Mouse (Mus musculus) midbrain, embryonic 10.5 days (tissue): ENCODE measurements around the gene Pde4d. TPM values are rescaled to one million over a fixed set of nuclear protein-coding genes. Genes with fewer than 3 reads are reported as not detected.

Experiments used
- DNase-seq: peaks from one replicate; pipeline ENCODE4 v3.0.0-alpha.2; 2017; ENCODE audit warnings: low spot score
- H3K27ac ChIP-seq: fragments of 300-500 bp; sonication (generic); replicated peaks from 2 replicates; pipeline ENCODE4 v1.5.1; 2016; ENCODE audit warnings: mild to moderate bottlenecking
- H3K27me3 ChIP-seq: fragments of 300-500 bp; sonication (generic); 2 replicates; pipeline ENCODE4 v1.6.1; 2016; ENCODE audit warnings: low read depth, mild to moderate bottlenecking; ENCODE audit not compliant: poor library complexity, severe bottlenecking
- H3K36me3 ChIP-seq: fragments of 300-500 bp; sonication (generic); 2 replicates; pipeline ENCODE4 v1.6.1; 2016; ENCODE audit warnings: mild to moderate bottlenecking, moderate library complexity
- H3K4me1 ChIP-seq: fragments of 300-500 bp; sonication (generic); 2 replicates; pipeline ENCODE4 v1.6.1; 2016
- H3K4me3 ChIP-seq: fragments of 300-500 bp; sonication (generic); 2 replicates; pipeline ENCODE4 v1.5.1; 2016; ENCODE audit warnings: mild to moderate bottlenecking, moderate library complexity
- H3K9me3 ChIP-seq: fragments of 300-500 bp; sonication (generic); replicated peaks from 2 replicates; pipeline ENCODE4 v1.6.1; 2016; ENCODE audit warnings: mild to moderate bottlenecking
- WGBS: fragments of 180-500 bp; shearing (Covaris S2); methylation state at CpG from one replicate; pipeline ENCODE4 v1.1.7; 2016; 5-methylcytosine and 5-hydroxymethylcytosine counted together
- polyA plus RNA-seq: library from polyadenylated mRNA; unstranded; fragments of >200 nt; fragmentation: Nextera tagmentation; extraction: Ambion mirVana; gene quantifications from 2 replicates; pipeline ENCODE4 v1.2.1, GENCODE M21; 2016

The Pde4d gene
- polyA plus RNA-seq, 1 experiment from 2014 or later: 10.8 TPM

GRCm38 (mm10) chr13:109729612-109730011 lies 1279.9 kb downstream of the Pde4d start:
- H3K4me3 ChIP-seq: no peak overlapping the region
- 92% methylated on average over 4 of the region's 4 CpGs for WGBS
- no peak overlapping the region for H3K27ac ChIP-seq
- no peaks in the 10 kb centered on the region for H3K27me3 ChIP-seq
- H3K4me1 ChIP-seq: peaks cover 6% of the 10 kb centered on the region
- no peaks in the 10 kb centered on the region for H3K9me3 ChIP-seq
- H3K36me3 ChIP-seq: no peaks in the 10 kb centered on the region
- DNase-seq: no peak

- 87% methylated on average over 5 of the region's 5 CpGs for WGBS
- no peaks in the 10 kb centered on the region for H3K9me3 ChIP-seq
- peaks cover 6% of the 10 kb centered on the region for H3K4me1 ChIP-seq
Observed at GRCm38 (mm10) chr13:109732655-109733376, 1283.1 kb downstream of the Pde4d start.

GRCm38 (mm10) chr13:109736290-109737078 lies 1286.7 kb downstream of the Pde4d start:
- Histone ChIP-seq H3K4me3 (no peak overlapping the region), H3K36me3 (no peaks in the 10 kb centered on the region), H3K27me3 (no peaks in the 10 kb centered on the region), H3K9me3 (no peaks in the 10 kb centered on the region), H3K27ac (no peak overlapping the region), H3K4me1 (peaks cover 6% of the 10 kb centered on the region)
- WGBS: 60% methylated on average over 8 of the region's 8 CpGs
- DNase-seq: no peak

More at GRCm38 (mm10) chr13:109732655-109733376, 1283.1 kb downstream of the Pde4d start:
- no peaks in the 10 kb centered on the region for H3K27me3 ChIP-seq
- no peak overlapping the region for H3K27ac ChIP-seq
- H3K4me3 ChIP-seq: no peak overlapping the region
- no peak for DNase-seq
- no peaks in the 10 kb centered on the region for H3K36me3 ChIP-seq

DNA sequence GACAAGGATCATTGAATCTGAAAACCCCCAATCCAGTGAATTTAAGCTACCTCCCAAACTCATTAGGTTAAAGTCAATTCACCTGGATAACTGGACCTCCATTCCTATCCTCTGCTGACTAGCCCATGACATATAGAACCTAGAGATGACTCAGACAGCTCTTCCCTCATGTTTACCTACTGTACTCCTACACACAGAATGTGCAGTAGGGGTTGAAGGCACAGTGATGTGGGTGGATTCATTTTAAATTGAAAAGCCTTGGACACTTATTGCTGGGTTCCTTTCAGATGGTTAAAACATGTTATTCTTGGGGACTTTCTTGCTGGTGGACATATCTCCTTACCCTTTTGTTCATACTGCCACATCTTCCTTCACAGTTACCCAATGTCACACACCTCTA lies 1296.7 kb downstream of the Pde4d start:
- Histone ChIP-seq H3K27ac (no peak overlapping the region), H3K27me3 (no peaks in the 10 kb centered on the region), H3K4me1 (no peaks in the 10 kb centered on the region; the same call in 1 of the 2 replicates), H3K9me3 (no peaks in the 10 kb centered on the region), H3K4me3 (no peak overlapping the region), H3K36me3 (no peaks in the 10 kb centered on the region)
- no peak for DNase-seq

DNA sequence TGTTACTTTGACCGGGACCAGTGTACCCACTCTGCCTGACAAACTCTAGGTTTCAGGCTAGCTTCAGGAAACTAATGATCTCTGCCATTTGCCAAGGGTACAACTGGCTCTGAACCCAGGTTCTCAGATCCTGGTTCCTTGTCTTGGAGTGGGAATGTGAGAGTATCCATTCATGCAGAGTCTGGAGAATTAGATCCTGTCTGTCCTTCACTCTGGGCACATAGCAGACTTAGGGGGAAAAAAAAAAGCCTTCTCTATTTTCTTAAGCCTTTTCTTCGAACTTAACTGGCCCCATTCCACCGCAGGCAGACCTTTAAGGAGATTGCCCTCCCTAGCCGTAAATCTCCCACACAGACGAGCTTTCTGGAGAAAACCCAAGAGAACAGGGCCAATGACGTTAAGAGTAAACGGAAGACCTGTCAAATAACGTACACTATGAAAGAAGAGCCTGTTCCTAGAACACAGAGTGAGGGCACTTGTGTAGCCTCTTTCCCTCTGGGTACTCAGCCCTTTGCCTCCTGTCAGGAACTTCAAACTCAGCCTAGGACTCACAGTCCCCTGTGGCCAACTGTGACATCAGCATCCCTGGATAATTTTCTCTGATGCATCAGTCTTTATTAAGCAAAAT lies 1302.6 kb downstream of the Pde4d start:
- no peaks in the 10 kb centered on the region for H3K9me3 ChIP-seq
- H3K36me3 ChIP-seq: no peaks in the 10 kb centered on the region
- no peaks in the 10 kb centered on the region for H3K27me3 ChIP-seq
- WGBS: 77% methylated on average over 8 of the region's 8 CpGs
- H3K4me1 ChIP-seq: no peaks in the 10 kb centered on the region
- DNase-seq: no peak
- no peak overlapping the region for H3K4me3 ChIP-seq
- no peak overlapping the region for H3K27ac ChIP-seq

DNA sequence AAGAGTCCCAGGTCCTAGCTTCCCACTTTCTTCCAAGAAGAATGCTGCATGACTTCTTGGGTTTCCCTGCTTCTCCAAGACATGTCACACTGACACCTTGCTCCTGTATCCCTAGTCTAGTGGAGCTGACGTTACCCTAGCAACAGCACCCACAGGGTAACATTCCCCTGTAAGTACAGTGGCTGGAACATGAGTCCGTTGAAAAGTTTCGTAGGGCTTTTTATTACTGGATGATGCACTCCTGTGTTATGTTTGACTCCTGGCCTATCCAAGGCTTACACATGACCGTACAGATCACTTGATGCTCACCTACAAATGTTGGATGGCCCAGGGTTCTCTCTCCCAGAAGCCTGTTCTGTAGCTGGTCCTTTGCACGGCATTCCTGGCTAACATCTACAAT lies 1307.1 kb downstream of the Pde4d start:
- Histone ChIP-seq H3K4me1 (no peaks in the 10 kb centered on the region), H3K27me3 (no peaks in the 10 kb centered on the region), H3K9me3 (no peaks in the 10 kb centered on the region), H3K27ac (no peak overlapping the region), H3K36me3 (no peaks in the 10 kb centered on the region), H3K4me3 (no peak overlapping the region)
- WGBS: 92% methylated on average over 5 of the region's 5 CpGs
- DNase-seq: no peak

GRCm38 (mm10) chr13:109759201-109759600 lies 1309.5 kb downstream of the Pde4d start:
- H3K9me3 ChIP-seq: no peaks in the 10 kb centered on the region
- H3K36me3 ChIP-seq: no peaks in the 10 kb centered on the region
- whole genome bisulfite sequencing: 50% methylated on average over 5 of the region's 5 CpGs
- no peak for DNase-seq
- H3K27ac ChIP-seq: no peak overlapping the region
- no peak overlapping the region for H3K4me3 ChIP-seq
- H3K27me3 ChIP-seq: no peaks in the 10 kb centered on the region
- H3K4me1 ChIP-seq: no peaks in the 10 kb centered on the region

GRCm38 (mm10) chr13:109761081-109761480 lies 1311.3 kb downstream of the Pde4d start:
- Histone ChIP-seq H3K36me3 (no peaks in the 10 kb centered on the region), H3K9me3 (no peaks in the 10 kb centered on the region), H3K4me3 (no peak overlapping the region), H3K27ac (no peak overlapping the region), H3K4me1 (no peaks in the 10 kb centered on the region), H3K27me3 (no peaks in the 10 kb centered on the region)
- 83% methylated on average over 13 of the region's 13 CpGs for WGBS
- DNase-seq: no peak

DNA sequence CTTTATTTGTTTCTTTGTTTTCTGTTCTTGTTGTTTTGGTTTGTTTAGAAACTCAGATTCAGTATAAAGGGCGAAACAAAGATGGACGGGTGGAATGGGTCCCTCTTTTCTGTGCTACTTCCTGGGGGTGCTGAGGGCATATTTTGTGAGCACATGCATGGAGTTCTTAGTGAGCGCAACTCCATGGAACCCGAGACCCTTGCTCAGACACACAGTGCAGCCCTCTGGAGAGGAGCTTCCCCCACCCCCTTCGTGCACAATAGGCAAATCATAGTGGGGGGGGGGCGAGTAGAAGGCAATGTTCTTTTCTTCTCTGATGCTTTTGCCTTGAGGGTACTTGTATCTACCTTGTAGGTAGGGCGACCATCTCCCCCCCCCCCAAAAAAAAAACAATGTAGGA lies 1325.0 kb downstream of the Pde4d start:
- H3K36me3 ChIP-seq: no peaks in the 10 kb centered on the region
- DNase-seq: no peak
- no peak overlapping the region for H3K4me3 ChIP-seq
- 0 out of 2 replicates have a peak, but pooled peaks cover 5% of the 10 kb centered on the region for H3K27me3 ChIP-seq
- H3K9me3 ChIP-seq: no peaks in the 10 kb centered on the region
- H3K27ac ChIP-seq: no peak overlapping the region
- WGBS: 58% methylated on average over 7 of the region's 7 CpGs
- H3K4me1 ChIP-seq: peaks cover 40% of the 10 kb centered on the region

- 38% methylated on average over 5 of the region's 5 CpGs for WGBS
- no peak overlapping the region for H3K27ac ChIP-seq
- peaks cover 40% of the 10 kb centered on the region for H3K4me1 ChIP-seq
- H3K9me3 ChIP-seq: no peaks in the 10 kb centered on the region
- DNase-seq: no peak
- H3K4me3 ChIP-seq: no peak overlapping the region
- no peaks in the 10 kb centered on the region for H3K36me3 ChIP-seq
- 0 out of 2 replicates have a peak, but pooled peaks cover 5% of the 10 kb centered on the region for H3K27me3 ChIP-seq
Observed at GRCm38 (mm10) chr13:109775197-109775596, 1325.4 kb downstream of the Pde4d start.

- WGBS: 3% methylated on average over 11 of the region's 11 CpGs
- Histone ChIP-seq H3K27me3 (0 out of 2 replicates have a peak, but pooled peaks cover 5% of the 10 kb centered on the region), H3K9me3 (no peaks in the 10 kb centered on the region), H3K4me1 (peaks cover 40% of the 10 kb centered on the region), H3K36me3 (no peaks in the 10 kb centered on the region), H3K27ac (peak overlapping the region; percentile 52; the same call in 1 of the 2 replicates), H3K4me3 (peak overlapping the region; percentile 41)
- DNase-seq: peak; percentile 89
Observed at GRCm38 (mm10) chr13:109776116-109776515, 1326.4 kb downstream of the Pde4d start.

DNA sequence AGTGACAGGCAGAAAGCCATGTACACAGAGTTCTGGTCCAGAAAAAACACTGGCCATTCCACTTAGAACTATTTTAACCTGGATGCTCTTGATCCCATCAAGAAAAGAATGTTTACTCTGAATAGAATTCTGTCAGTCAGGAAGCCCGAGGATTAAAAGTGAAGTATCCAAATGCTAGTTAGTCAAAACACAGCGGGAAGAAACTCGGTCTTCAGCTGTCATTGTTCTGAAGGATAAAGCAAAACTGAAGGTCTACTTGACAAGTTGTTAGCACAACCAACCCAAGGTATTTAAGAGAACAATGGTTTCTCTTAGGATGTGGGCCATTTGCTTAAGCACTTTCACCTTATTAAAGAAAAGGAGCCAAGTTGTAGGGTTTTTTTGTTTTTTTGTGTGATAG lies 1327.2 kb downstream of the Pde4d start:
- H3K9me3 ChIP-seq: no peaks in the 10 kb centered on the region
- 10% methylated on average over 3 of the region's 3 CpGs for WGBS
- H3K27ac ChIP-seq: no peak overlapping the region
- H3K4me3 ChIP-seq: no peak overlapping the region
- H3K4me1 ChIP-seq: peaks cover 40% of the 10 kb centered on the region
- no peak for DNase-seq
- no peaks in the 10 kb centered on the region for H3K36me3 ChIP-seq
- 0 out of 2 replicates have a peak, but pooled peaks cover 5% of the 10 kb centered on the region for H3K27me3 ChIP-seq
